9 mouse cellular contexts compared by ENCODE assay signal in the genomic region with DNA sequence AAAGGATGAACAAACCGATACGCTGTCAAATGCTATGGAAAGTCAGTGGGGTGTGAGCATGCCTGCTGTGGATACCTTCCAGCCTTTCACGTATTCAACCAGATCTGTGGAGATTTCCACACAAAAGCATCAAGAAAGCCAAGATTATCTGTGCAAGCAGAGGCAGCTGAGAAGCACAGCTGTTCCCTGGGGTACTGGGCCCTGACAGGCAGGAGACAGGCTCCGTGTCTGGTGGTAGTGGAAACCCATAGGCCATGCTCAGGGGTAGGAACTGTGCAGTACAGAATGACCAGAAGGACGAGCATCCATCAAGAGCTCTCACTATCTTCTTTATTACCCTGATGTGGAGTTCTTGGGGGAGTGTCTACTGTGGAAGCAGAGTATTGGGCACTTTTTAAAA.
"Had no signal": no experiment of that assay in that cellular context is flagged by ENCODE, and none has a peak within 500 bp of the region (broad histone marks: within the 10 kb centered on the region; RNA-seq: fewer than 3 reads in every experiment).

No protein-coding gene starts in this region.

- H3K27me3 ChIP-seq: kidney, embryonic 15.5 days; limb, embryonic 13.5 days; neural tube, embryonic 15.5 days had no signal

- H3K27ac ChIP-seq: kidney, embryonic 15.5 days; limb, embryonic 13.5 days; liver, embryonic 14.5 days; neural tube, embryonic 15.5 days had no signal

- H3K4me3 ChIP-seq: kidney, embryonic 15.5 days; limb, embryonic 13.5 days; neural tube, embryonic 15.5 days had no signal

- H3K4me1 ChIP-seq: neural tube, embryonic 15.5 days had no signal

- H3K36me3 ChIP-seq: kidney, embryonic 15.5 days; limb, embryonic 13.5 days; neural tube, embryonic 15.5 days had no signal

- H3K9me3 ChIP-seq: kidney, embryonic 15.5 days; limb, embryonic 13.5 days; neural tube, embryonic 15.5 days had no signal

- H3K9ac ChIP-seq: kidney, embryonic 15.5 days; limb, embryonic 13.5 days; liver, embryonic 14.5 days; neural tube, embryonic 15.5 days had no signal

- H3K4me2 ChIP-seq: kidney, embryonic 15.5 days; limb, embryonic 13.5 days; neural tube, embryonic 15.5 days had no signal

- DNase-seq: left cerebral cortex, postnatal 4 days; lung, adult 2 months; right cerebral cortex, adult 18-20 months; right cerebral cortex, postnatal 25 days; thymus, postnatal 36 days had no signal
